Mouse (Mus musculus) intestine, postnatal 0 days (tissue): ENCODE measurements around the gene Ankrd34a. TPM values are rescaled to one million over a fixed set of nuclear protein-coding genes. Genes with fewer than 3 reads are reported as not detected.

Experiments used
- ATAC-seq: fragments of 200-750 bp; cut with Nextera tagmentation; 2 replicates; pipeline ENCODE4 v1.8.0; 2017; ENCODE audit warnings: mild to moderate bottlenecking, moderate TSS enrichment, moderate library complexity
- H3K27ac ChIP-seq: fragments of 300-500 bp; sonication (generic); 2 replicates; pipeline ENCODE4 v1.5.1; 2014; ENCODE audit warnings: mild to moderate bottlenecking, low read depth, low read length, moderate library complexity
- H3K27me3 ChIP-seq: fragments of 300-500 bp; sonication (generic); replicated peaks from 2 replicates; pipeline ENCODE4 v1.6.1; 2014; ENCODE audit warnings: low read length, mixed read lengths; ENCODE audit not compliant: control insufficient read depth, insufficient read depth
- H3K36me3 ChIP-seq: fragments of 300-500 bp; sonication (generic); 2 replicates; pipeline ENCODE4 v1.6.1; 2014; ENCODE audit warnings: mild to moderate bottlenecking, moderate library complexity; ENCODE audit not compliant: control insufficient read depth, insufficient read depth
- H3K4me1 ChIP-seq: fragments of 300-500 bp; sonication (generic); replicated peaks from 2 replicates; pipeline ENCODE4 v1.6.1; 2014; ENCODE audit warnings: antibody characterized with exemption, low read length, mixed read lengths; ENCODE audit not compliant: control insufficient read depth, insufficient read depth
- H3K4me2 ChIP-seq: fragments of 300-500 bp; sonication (generic); replicated peaks from 2 replicates; pipeline ENCODE4 v1.6.1; 2014; ENCODE audit warnings: low read depth, mild to moderate bottlenecking, moderate library complexity
- H3K4me3 ChIP-seq: fragments of 300-500 bp; sonication (generic); 2 replicates; pipeline ENCODE4 v1.5.1; 2014; ENCODE audit warnings: low read depth, low read length
- H3K9ac ChIP-seq: fragments of 300-500 bp; sonication (generic); 2 replicates; pipeline ENCODE4 v1.6.1; 2014; ENCODE audit warnings: mild to moderate bottlenecking, low read depth, low read length
- H3K9me3 ChIP-seq: fragments of 300-500 bp; sonication (generic); 2 replicates; pipeline ENCODE4 v1.6.1; 2016; ENCODE audit warnings: mixed run types; ENCODE audit not compliant: control insufficient read depth
- CTCF ChIP-seq: sonication (generic); IDR thresholded peaks from 2 replicates; pipeline ENCODE4 v1.5.1; 2016; ENCODE audit warnings: low read depth, mild to moderate bottlenecking, control low read depth, antibody characterized with exemption, moderate library complexity
- WGBS: fragments of 180-500 bp; shearing (Covaris S2); extraction: QIAGEN DNeasy Blood & Tissue Kit; methylation state at CpG from one replicate; pipeline ENCODE4 v1.1.7; 2014; 5-methylcytosine and 5-hydroxymethylcytosine counted together
- polyA plus RNA-seq: library from polyadenylated mRNA; unstranded; fragments of >200 nt; fragmentation: Nextera tagmentation; extraction: Ambion mirVana; gene quantifications from 2 replicates; pipeline ENCODE4 v1.2.1, GENCODE M21; 2015

Gene Ankrd34a
- polyA plus RNA-seq, 1 experiment from 2014 or later, result 1.3 TPM

GRCm38 (mm10) chr3:96557694-96558093, 38.7 kb upstream of the Ankrd34a start, which contains the start of gene Txnip:
Txnip (plus strand) TSS chr3:96557957.
- no peaks in the 10 kb centered on the region for H3K27me3 ChIP-seq
- peak within 1 kb of the TSS; percentile 83 for H3K4me2 ChIP-seq
- H3K36me3 ChIP-seq, result peaks cover 25% of the 10 kb centered on the region
- WGBS, result under 1% methylated on average over 26 of the region's 26 CpGs
- peak within 1 kb of the TSS; percentile 98 for H3K27ac ChIP-seq
- peak within 1 kb of the TSS; percentile 65 for H3K4me3 ChIP-seq
- peak within 1 kb of the TSS; percentile 90 for H3K9ac ChIP-seq
- peak; percentile 94 for ATAC-seq
- no peaks in the 10 kb centered on the region for H3K4me1 ChIP-seq
- TF ChIP-seq CTCF, result peak; percentile 66
- no peaks in the 10 kb centered on the region for H3K9me3 ChIP-seq

- Histone ChIP-seq H3K9ac (peak overlapping the region; percentile 90), H3K27ac (peak overlapping the region; percentile 92), H3K4me1 (no peaks in the 10 kb centered on the region), H3K4me3 (peak overlapping the region; percentile 65), H3K27me3 (no peaks in the 10 kb centered on the region), H3K36me3 (peaks cover 25% of the 10 kb centered on the region), H3K9me3 (no peaks in the 10 kb centered on the region), H3K4me2 (peak overlapping the region; percentile 72)
- ATAC-seq, result 0 out of 2 replicates have a peak, but pooled peaks have one; percentile 5
- TF ChIP-seq CTCF, result no peak
- under 1% methylated on average over 17 of the region's 17 CpGs for WGBS
These were observed 38.3 kb upstream of the Ankrd34a start for GRCm38 (mm10) chr3:96558159-96558558.

DNA sequence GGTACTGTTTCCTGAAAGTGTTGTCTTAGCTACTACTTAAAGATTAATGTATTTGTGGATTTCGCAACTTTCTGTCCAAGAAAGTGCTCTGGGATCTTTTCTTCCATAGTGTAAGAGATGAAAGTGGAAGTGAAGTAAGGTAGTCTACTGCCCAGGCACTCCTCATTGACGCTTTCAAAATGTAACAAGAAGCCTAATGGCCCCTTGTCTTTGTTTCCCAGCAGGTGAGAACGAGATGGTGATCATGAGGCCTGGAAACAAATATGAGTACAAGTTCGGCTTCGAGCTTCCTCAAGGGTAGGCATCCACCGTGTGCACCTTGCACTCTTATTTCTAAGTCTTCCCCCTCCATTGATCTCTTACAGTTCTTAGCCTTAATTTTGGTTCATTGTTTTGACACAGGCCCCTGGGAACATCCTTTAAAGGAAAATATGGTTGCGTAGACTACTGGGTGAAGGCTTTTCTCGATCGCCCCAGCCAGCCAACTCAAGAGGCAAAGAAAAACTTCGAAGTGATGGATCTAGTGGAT, 37.7 kb upstream of the Ankrd34a start:
- ATAC-seq, result no peak
- peak overlapping the region; percentile 72 for H3K4me2 ChIP-seq
- peaks cover 25% of the 10 kb centered on the region for H3K36me3 ChIP-seq
- peak overlapping the region; percentile 92 for H3K27ac ChIP-seq
- H3K9ac ChIP-seq, result peak overlapping the region; percentile 90
- TF ChIP-seq CTCF, result no peak
- H3K4me3 ChIP-seq, result peak overlapping the region; percentile 65
- no peaks in the 10 kb centered on the region for H3K27me3 ChIP-seq
- 4% methylated on average over 10 of the region's 10 CpGs for WGBS
- 0 out of 2 replicates have a peak, but pooled peaks cover under 1% of the 10 kb centered on the region for H3K4me1 ChIP-seq
- no peaks in the 10 kb centered on the region for H3K9me3 ChIP-seq

DNA sequence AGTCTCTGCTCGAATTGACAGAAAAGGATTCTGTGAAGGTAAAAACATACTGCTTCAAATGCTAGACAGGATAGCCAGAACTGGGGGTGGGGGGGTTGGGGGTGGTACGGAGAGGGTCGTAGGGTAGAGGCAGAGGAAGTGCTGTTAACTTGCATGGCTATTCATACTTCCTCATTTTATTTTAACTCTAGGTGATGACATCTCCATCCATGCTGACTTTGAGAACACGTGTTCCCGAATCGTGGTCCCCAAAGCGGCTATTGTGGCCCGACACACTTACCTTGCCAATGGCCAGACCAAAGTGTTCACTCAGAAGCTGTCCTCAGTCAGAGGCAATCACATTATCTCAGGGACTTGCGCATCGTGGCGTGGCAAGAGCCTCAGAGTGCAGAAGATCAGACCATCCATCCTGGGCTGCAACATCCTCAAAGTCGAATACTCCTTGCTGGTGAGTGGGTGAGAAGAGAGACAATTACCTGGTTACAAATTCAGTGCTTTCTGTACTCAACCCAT, 37.0 kb upstream of the Ankrd34a start:
- Histone ChIP-seq H3K27ac (peak overlapping the region; percentile 92), H3K4me1 (0 out of 2 replicates have a peak, but pooled peaks cover 3% of the 10 kb centered on the region), H3K4me3 (peak overlapping the region; percentile 65), H3K9ac (peak overlapping the region; percentile 90), H3K9me3 (no peaks in the 10 kb centered on the region), H3K4me2 (peak overlapping the region; percentile 72), H3K36me3 (peaks cover 25% of the 10 kb centered on the region), H3K27me3 (no peaks in the 10 kb centered on the region)
- 17% methylated on average over 12 of the region's 12 CpGs for WGBS
- TF ChIP-seq CTCF, result no peak
- ATAC-seq, result no peak

DNA sequence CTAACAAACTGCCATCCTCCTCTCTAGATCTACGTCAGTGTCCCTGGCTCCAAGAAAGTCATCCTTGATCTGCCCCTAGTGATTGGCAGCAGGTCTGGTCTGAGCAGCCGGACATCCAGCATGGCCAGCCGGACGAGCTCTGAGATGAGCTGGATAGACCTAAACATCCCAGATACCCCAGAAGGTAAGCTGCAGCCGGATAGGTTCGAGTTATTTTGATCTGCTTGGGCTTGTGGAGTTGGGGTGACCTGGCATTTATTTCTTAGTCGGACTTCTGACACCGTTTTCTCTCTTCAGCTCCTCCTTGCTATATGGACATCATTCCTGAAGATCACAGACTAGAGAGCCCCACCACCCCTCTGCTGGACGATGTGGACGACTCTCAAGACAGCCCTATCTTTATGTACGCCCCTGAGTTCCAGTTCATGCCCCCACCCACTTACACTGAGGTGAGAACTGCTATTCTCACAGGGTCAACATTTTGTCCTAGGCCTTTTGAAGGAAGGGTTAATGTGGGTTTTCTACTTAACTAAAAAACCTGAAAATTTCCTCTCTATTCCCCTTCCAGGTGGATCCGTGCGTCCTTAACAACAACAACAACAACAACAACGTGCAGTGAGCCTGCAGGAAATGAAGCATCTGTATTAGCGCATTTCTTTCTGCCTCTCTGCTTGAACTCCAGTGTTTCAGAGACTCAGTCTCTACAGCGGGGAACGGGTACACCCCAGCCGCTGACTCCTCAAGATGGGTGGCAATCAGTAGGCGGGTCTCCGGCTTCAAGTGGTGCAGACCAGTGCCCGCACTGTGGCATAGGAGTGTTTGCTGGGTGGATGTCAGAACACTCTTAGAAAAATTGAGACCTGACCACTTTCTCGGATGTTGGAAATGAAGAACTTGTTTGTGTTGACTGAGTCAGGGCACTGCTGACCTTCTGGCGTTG, 36.3 kb upstream of the Ankrd34a start:
- Histone ChIP-seq H3K27me3 (no peaks in the 10 kb centered on the region), H3K27ac (peak overlapping the region; percentile 55), H3K9me3 (no peaks in the 10 kb centered on the region), H3K4me3 (peak overlapping the region; percentile 65), H3K4me1 (0 out of 2 replicates have a peak, but pooled peaks cover 7% of the 10 kb centered on the region), H3K9ac (peak overlapping the region; percentile 90), H3K4me2 (peak overlapping the region; percentile 72), H3K36me3 (peaks cover 25% of the 10 kb centered on the region)
- no peak for ATAC-seq
- no peak for TF ChIP-seq CTCF
- WGBS, result 24% methylated on average over 23 of the region's 23 CpGs
